Mouse (Mus musculus) hematopoietic stem cell, adult 5-6 weeks (primary cell): ENCODE measurements around the gene Sugp2. TPM values are rescaled to one million over a fixed set of nuclear protein-coding genes. Genes with fewer than 3 reads are reported as not detected.

ENCODE experiments used
- ATAC-seq, 2 experiments: fragments of 125-278 bp in 1 of 2; replicated peaks in 1 of 2; 2 replicates each; pipeline ENCODE4 v1.8.0; 2016 to 2017; ENCODE audit warnings: inconsistent platforms in 2 of 2, mild to moderate bottlenecking in 2 of 2, moderate number of reproducible peaks in 2 of 2, low read depth in 1 of 2, moderate TSS enrichment in 1 of 2; ENCODE audit not compliant: low FRiP score in 2 of 2, poor library complexity in 2 of 2, severe bottlenecking in 2 of 2, insufficient read depth in 1 of 2, low TSS enrichment in 1 of 2
- total RNA-seq: library from RNA; stranded (forward); fragments of 172-1452, 232-1000 nt; gene quantifications from 2 replicates; pipeline ENCODE4 v1.2.3, GENCODE M21; 2017

Gene Sugp2
- total RNA-seq, 1 experiment from 2014 or later = 52.8 TPM

DNA sequence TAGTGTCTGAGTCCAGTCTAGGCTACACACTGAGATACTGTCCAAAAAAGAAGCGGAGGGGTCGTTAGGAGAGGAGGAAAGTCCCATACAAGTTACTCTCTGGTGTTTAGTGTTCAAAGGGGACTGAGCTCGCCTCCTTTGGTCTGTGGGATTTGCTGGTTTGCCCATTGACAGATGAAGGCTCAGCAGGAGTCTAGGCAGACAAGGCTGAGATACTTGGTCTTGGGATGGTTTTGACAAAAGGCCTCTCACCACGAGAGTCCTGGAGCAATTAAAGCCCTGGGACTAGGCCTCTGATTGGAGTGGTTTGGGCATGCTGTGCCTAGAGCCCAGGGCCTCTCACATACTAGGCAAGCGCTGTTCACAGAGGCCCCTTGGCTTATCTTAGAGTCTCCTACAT, 34.3 kb downstream of the Sugp2 start:
- ATAC-seq = no peak

DNA sequence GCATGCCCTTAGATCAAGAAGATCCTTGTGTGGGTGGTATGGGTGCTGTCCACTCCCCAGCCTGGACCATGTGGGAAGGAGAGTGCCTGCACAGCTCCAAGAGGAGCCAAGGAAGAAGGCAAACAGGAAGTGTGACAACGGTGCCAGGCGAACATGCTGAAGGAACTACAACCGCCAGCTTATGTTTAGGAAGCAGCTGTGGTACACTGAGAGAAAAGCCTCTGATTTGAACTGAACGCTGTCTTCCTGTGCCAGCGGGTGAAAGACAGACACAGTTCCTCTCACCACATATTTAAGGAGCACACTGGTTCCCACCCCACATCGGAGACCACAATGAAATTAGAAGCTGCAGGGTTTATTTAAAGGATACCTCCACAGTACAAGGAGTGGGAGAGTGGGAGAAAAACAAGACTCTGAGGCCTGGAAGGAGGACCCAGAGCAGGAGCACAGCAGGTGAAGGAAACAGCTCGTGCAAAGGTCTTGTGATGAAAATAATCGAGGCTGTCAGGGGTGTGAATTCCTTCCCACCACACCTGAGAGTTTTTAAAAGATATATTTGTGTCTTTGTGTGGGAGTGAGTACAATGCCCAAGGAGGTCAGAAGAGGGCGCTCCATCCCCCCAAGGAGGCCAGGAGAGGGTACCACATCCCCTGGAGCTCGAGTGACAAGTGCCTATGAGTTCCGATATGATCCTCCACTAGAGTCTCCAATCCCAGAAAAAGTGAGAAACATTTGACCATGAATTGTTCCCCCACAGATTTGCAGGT, 35.0 kb downstream of the Sugp2 start:
- peak; percentile 54 to 66 for ATAC-seq

DNA sequence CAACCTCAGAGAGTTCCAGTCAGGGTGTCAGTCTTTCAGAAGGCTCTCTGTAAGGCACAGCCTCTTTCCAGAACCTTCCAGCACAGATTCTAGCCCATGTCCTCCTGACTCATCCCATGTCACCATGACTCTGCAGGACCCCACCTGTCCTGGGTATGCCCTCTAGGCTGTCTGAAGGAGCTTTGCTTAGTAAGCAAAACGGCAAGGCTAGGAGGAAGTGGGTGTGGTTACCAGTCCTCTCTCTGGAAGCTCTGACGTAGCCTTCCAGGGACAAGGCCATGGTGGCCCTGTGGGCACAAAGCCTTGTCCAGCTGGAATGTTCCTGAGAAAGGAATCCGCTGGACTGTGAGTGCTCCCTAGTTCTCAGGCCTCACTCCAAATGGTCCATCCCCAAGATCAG, 38.9 kb downstream of the Sugp2 start:
- peak; percentile 34 to 43 for ATAC-seq

- no peak for ATAC-seq
Observed at GRCm38 (mm10) chr8:70274350-70274749, 40.3 kb downstream of the Sugp2 start.

- ATAC-seq = peak; percentile 68 to 69
Observed at GRCm38 (mm10) chr8:70276476-70276875, 42.5 kb downstream of the Sugp2 start.

DNA sequence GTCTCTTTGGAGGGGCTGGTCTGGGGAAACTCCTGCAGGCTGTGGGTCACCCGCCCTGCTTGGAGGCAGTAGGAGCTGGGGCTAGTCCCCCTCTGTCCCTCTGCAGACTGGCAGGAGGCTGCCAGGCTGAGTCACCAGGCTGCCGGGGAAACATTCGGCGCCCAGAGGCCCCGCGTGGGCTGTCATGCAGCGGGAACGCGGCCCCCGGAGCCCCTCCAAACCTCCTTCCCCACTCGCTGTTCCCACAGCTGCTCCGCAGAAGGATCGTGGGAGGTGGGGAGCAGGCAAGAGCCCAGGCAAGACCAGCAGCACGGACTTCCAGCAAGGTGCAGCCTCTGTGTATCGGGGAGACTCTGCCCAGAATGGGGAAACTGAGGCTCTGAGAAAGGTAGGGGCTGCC, 44.1 kb downstream of the Sugp2 start:
- no peak for ATAC-seq

DNA sequence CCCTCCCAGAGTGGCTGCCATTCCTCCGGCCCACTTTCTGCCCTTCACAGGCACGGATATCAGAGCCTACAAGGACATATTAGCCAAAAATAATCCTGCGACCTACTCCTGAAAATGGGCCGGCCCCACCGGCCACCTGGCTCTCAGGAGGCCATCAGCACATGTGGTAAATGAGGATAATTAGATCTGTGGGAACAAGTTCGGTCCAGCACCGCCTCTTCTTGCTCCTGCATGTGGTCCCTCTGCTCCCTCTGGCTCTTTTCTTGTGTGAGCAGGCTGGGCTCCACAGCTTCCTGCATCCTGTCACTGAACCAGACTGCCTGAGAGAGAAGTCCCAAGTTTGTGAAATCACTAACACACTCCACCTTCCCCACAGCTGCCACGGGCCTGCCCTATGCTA, 45.2 kb downstream of the Sugp2 start:
- ATAC-seq = no peak

DNA sequence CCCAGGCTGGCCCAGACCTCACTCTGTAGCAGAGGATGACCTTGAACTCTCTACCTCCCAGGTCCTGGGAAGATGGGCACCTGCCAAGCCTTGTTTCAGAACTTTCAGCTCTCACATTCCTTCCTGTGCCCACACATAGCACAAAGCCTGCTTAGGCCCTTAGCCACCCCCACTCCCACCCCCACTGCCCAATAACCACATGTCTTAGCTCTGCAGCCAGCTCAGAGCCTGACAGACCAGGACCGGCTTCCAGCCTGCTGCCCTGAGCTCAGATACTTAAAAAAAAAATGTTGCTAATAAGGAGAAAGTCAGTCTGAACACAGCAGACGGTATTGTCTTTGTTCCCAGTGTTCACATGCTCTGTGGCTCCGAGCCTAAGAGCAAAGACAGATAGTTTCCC, 47.0 kb downstream of the Sugp2 start:
- no peak for ATAC-seq

DNA sequence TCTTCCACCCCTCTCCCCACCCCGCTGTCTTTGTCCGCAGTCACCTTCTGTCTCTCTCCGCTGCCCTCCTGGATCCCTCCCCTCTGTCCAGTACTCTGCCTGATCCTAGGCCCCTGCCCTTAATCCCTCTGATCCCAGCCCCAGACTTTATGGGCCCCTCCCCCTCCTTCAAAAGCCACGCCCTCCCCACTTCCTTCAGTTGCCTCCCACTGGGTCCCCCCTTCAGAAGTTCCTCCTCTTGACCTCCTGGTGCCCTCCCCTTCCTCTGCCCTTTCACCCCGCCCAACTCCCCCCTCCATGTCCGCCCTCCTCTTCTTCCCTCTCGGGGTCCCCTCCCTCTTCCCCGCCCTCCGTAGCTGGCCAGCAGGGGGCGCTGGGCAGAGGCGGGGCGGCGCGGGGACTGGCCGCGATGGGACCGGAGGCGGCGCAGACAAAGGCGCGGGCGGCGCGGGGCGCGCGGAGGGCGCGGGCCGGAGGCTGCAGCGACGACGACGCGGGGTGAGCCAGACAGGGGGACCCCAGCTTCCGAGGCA, 48.6 kb downstream of the Sugp2 start, which contains the start of gene Homer3:
Gene Homer3 (plus strand): TSS at position 225 of the 533 bp plus-strand sequence.
- ATAC-seq = peak; percentile 85 to 90

- ATAC-seq = no peak
Observed at GRCm38 (mm10) chr8:70283136-70284077, 49.4 kb downstream of the Sugp2 start.

DNA sequence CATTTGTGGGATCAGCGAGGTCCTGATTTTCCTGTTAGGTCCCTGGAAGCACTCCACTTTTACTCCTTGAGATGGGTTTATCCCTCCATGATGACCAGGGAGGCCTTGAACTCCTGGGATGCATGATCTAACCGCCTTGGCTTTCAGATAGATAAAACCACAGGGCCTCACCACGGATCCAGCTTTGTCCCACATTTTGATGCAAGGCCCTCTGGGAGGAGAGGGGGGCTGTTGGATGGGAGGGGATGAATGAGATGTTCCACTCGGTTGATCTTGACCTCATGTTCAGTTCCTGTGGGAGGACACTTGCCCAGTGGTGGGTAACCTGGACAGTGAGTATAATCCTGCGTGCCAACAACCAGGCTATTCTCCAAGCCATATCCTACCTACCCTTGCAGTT, 50.4 kb downstream of the Sugp2 start:
- no peak for ATAC-seq

DNA sequence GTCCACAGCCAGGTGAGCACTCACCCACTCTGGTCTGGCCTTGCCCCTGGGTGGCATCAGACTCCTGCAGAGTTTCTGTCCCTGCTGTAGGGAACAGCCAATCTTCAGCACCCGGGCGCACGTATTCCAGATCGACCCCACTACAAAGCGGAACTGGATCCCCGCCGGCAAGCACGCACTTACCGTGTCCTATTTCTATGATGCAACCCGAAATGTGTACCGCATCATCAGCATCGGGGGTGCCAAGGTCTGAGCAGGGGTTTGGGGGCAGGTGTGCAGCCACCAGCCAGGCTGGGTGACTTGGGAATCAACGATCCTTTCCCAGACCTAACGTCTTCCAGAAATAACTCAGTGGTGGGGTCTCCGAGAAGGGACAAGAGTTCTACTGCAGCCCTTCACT, 51.3 kb downstream of the Sugp2 start:
- no peak for ATAC-seq

- ATAC-seq = no peak
Observed at GRCm38 (mm10) chr8:70286737-70287136, 52.7 kb downstream of the Sugp2 start.

GRCm38 (mm10) chr8:70293988-70294405, 60.0 kb downstream of the Sugp2 start:
- ATAC-seq = no peak

GRCm38 (mm10) chr8:70300881-70301280, 66.9 kb downstream of the Sugp2 start:
- no peak for ATAC-seq

DNA sequence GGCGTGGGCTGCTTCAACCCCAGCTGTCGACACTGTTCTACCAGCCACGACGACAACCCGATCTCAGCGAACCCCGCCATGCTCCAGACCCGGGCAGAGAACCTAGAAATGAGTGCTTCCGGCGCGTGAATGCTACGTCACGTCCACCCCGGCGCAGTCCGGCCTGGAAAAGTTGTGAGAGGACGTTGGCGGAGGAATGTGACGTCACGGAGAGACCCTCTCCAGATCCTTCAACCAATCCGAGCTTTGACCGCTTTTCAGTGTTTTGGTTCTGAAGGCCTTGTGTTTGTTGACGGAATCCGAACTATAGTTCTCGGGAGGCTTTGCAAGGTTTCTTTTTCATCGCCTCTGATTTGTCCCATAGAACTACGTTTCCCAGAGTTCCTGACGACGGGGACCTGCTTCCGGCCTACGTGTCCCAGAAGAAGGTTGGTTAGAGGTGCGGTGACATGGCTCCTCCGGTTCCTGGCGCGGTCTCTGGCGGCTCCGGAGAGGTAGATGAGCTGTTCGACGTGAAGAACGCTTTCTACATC, 68.4 kb downstream of the Sugp2 start, which contains the start of the genes Ddx49 and Cope:
Gene Ddx49 (minus strand): TSS at position 132 of the 533 bp plus-strand sequence.
Gene Cope (plus strand): TSS at position 161 of the 533 bp plus-strand sequence.
- peak; percentile 87 to 93 for ATAC-seq

- ATAC-seq = no peak
Observed at GRCm38 (mm10) chr8:70302901-70303300, 68.9 kb downstream of the Sugp2 start.
